Mouse (Mus musculus) inflammation-experienced regulatory T-cells, adult 16 weeks (primary cell): Measurements from ENCODE around the gene Olfr849. TPM values are rescaled to one million over a fixed set of nuclear protein-coding genes. Genes with fewer than 3 reads are reported as not detected.

Experiments
- polyA plus RNA-seq: library from polyadenylated mRNA; unstranded; fragments of 100-300 nt; shearing (Covaris generic); gene quantifications from one replicate; pipeline ENCODE4 v1.2.1, GENCODE M21; 2017

Olfr849 gene
- not detected for polyA plus RNA-seq

DNA sequence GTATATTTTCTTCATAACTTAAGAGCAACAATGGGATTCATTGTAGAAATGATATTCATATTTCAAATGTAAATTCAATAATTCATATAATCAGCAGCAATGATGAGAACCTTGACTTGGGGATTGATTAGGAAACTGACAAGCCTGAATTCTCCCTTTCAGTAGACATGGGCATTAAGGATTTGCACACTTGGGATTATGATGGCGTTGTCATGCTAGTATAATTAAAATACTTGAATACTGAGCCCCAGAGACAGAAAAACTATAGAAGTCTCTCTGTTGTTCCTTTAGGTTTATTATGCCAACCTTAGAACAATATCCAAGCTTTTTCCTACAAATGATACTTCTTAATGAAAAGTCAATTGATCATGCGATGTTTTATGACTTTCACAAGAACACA is at the start of gene Olfr849:
Gene Olfr849, plus strand, starts transcription at position 301 of the 400 bp plus-strand sequence.

DNA sequence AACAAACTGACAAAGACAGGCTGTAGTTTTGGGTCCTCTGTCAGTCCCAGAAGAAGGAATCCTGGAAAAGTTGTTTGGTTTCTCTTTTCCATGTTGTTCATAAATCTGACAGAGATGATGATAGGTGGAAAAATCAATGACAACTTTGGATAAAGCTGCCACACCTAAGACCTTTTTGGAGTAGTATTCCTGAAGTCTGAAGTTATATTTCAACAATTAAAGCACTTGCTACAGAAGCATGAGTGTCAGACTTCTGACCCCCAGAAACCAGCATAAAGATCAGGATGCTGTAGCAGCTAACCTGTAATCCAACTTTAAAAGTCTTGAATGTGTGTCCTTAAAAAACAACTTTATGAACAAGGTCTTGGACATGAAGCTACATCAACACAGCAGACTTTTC is 38.1 kb downstream of the Olfr849 start, which contains the start of gene Olfr850:
Gene Olfr850, minus strand, starts transcription at position 101 of the 400 bp plus-strand sequence.

DNA sequence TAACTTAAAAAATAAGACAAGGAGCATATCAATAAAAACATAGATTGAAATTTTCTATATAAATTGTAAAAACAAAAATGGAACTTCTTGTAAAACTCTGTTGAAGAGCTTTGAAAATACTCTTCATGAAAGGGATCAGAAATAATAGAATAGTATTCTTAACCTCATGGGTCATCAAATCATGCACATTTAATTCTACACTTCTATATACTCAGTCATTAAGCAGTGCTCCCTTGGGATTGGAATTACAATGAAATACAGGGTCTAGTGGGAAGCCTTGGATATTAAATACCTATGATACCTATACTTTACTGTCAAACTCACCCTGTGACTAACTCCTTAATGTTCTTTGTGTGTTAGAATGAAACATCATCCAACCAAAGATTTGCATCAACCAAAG is 52.9 kb downstream of the Olfr849 start, which contains the start of gene Olfr851:
Gene Olfr851, plus strand, starts transcription at position 301 of the 400 bp plus-strand sequence.

Other genes with a start within 250 kb of the Olfr849 start
- not detected for gene Olfr843, start 188.3 kb upstream of the Olfr849 start, polyA plus RNA-seq
- gene Olfr844, start 123.9 kb upstream of the Olfr849 start, polyA plus RNA-seq: not detected
- not detected for gene Olfr845, start 103.8 kb upstream of the Olfr849 start, polyA plus RNA-seq
- gene Olfr846, start 76.3 kb upstream of the Olfr849 start, polyA plus RNA-seq: not detected
- not detected for gene Olfr847, start 61.6 kb upstream of the Olfr849 start, polyA plus RNA-seq
- gene Olfr850, start 38.0 kb downstream of the Olfr849 start, polyA plus RNA-seq: not detected
- gene Olfr851, start 53.0 kb downstream of the Olfr849 start, polyA plus RNA-seq: not detected
- gene Olfr853, start 100.8 kb downstream of the Olfr849 start, polyA plus RNA-seq: not detected
- gene Olfr854, start 127.1 kb downstream of the Olfr849 start, polyA plus RNA-seq: not detected
- not detected for gene Olfr855, start 142.4 kb downstream of the Olfr849 start, polyA plus RNA-seq
- 43.0 TPM for gene Zfp317, start 181.8 kb downstream of the Olfr849 start, polyA plus RNA-seq